Mouse (Mus musculus): ENCODE results near the gene Lingo1. TPM values are rescaled to one million over a fixed set of nuclear protein-coding genes. Genes with fewer than 3 reads are reported as not detected.
A peak's percentile ranks its signal among the peaks of the same experiment; 100 is the strongest.

Gene Lingo1
- polyA plus RNA-seq, 1 experiment = 0.38 TPM

- Histone ChIP-seq H3K27ac (ENCODE audit: insufficient read depth, low read depth, low read length) (no peak overlapping the region), H3K36me3 (ENCODE audit: control insufficient read depth, insufficient read depth, low read length) (no peaks in the 10 kb centered on the region), H3K4me1 (ENCODE audit: control insufficient read depth, insufficient read depth, insufficient read length, low read length) (no peaks in the 10 kb centered on the region), H3K27me3 (ENCODE audit: control insufficient read depth, insufficient read depth, low read length) (no peaks in the 10 kb centered on the region), H3K4me3 (ENCODE audit: low read depth, low read length) (no peak overlapping the region)
- WGBS = 38% methylated on average over 15 of the region's 15 CpGs
- TF ChIP-seq POLR2A (IDR thresholded peaks at IDR 0.05; ENCODE audit: low read depth, low read length) (no peak), CTCF (IDR thresholded peaks at IDR 0.05; ENCODE audit: extremely low read depth, insufficient read length, insufficient replicate concordance, low read depth, low read length) (no peak)
Measured at GRCm38 (mm10) chr9:56727703-56728684, 68.3 kb downstream of the Lingo1 start.

GRCm38 (mm10) chr9:56725814-56726213 is 70.5 kb downstream of the Lingo1 start:
- H3K27ac ChIP-seq (ENCODE audit: insufficient read depth, low read depth, low read length) = no peak overlapping the region
- 19% methylated on average over 2 of the region's 2 CpGs for WGBS
- no peak overlapping the region for H3K4me3 ChIP-seq (ENCODE audit: low read depth, low read length)
- no peaks in the 10 kb centered on the region for H3K27me3 ChIP-seq (ENCODE audit: control insufficient read depth, insufficient read depth, low read length)
- no peaks in the 10 kb centered on the region for H3K4me1 ChIP-seq (ENCODE audit: control insufficient read depth, insufficient read depth, insufficient read length, low read length)
- H3K36me3 ChIP-seq (ENCODE audit: control insufficient read depth, insufficient read depth, low read length) = no peaks in the 10 kb centered on the region
- TF ChIP-seq CTCF (IDR thresholded peaks at IDR 0.05; ENCODE audit: extremely low read depth, insufficient read length, insufficient replicate concordance, low read depth, low read length) = peak; percentile 64; the same call in 1 of the 2 replicates
- TF ChIP-seq POLR2A (IDR thresholded peaks at IDR 0.05; ENCODE audit: low read depth, low read length) = no peak

GRCm38 (mm10) chr9:56722089-56722825 is 74.0 kb downstream of the Lingo1 start:
- no peak for TF ChIP-seq POLR2A (IDR thresholded peaks at IDR 0.05; ENCODE audit: low read depth, low read length)
- no peak for TF ChIP-seq CTCF (IDR thresholded peaks at IDR 0.05; ENCODE audit: extremely low read depth, insufficient read length, insufficient replicate concordance, low read depth, low read length)
- H3K4me3 ChIP-seq (ENCODE audit: low read depth, low read length) = no peak overlapping the region
- H3K27me3 ChIP-seq (ENCODE audit: control insufficient read depth, insufficient read depth, low read length) = no peaks in the 10 kb centered on the region
- 66% methylated on average over 11 of the region's 11 CpGs for WGBS
- H3K4me1 ChIP-seq (ENCODE audit: control insufficient read depth, insufficient read depth, insufficient read length, low read length) = no peaks in the 10 kb centered on the region
- no peak overlapping the region for H3K27ac ChIP-seq (ENCODE audit: insufficient read depth, low read depth, low read length)
- H3K36me3 ChIP-seq (ENCODE audit: control insufficient read depth, insufficient read depth, low read length) = no peaks in the 10 kb centered on the region

GRCm38 (mm10) chr9:56718984-56719383 is 77.3 kb downstream of the Lingo1 start:
- 60% methylated on average over 3 of the region's 3 CpGs for WGBS
- Histone ChIP-seq H3K27ac (ENCODE audit: insufficient read depth, low read depth, low read length) (no peak overlapping the region), H3K4me3 (ENCODE audit: low read depth, low read length) (no peak overlapping the region), H3K4me1 (ENCODE audit: control insufficient read depth, insufficient read depth, insufficient read length, low read length) (no peaks in the 10 kb centered on the region), H3K36me3 (ENCODE audit: control insufficient read depth, insufficient read depth, low read length) (no peaks in the 10 kb centered on the region), H3K27me3 (ENCODE audit: control insufficient read depth, insufficient read depth, low read length) (no peaks in the 10 kb centered on the region)
- TF ChIP-seq CTCF (IDR thresholded peaks at IDR 0.05; ENCODE audit: extremely low read depth, insufficient read length, insufficient replicate concordance, low read depth, low read length) (no peak), POLR2A (IDR thresholded peaks at IDR 0.05; ENCODE audit: low read depth, low read length) (no peak)

- Histone ChIP-seq H3K27me3 (ENCODE audit: control insufficient read depth, insufficient read depth, low read length) (no peaks in the 10 kb centered on the region), H3K4me3 (ENCODE audit: low read depth, low read length) (no peak overlapping the region), H3K36me3 (ENCODE audit: control insufficient read depth, insufficient read depth, low read length) (no peaks in the 10 kb centered on the region), H3K27ac (ENCODE audit: insufficient read depth, low read depth, low read length) (no peak overlapping the region), H3K4me1 (ENCODE audit: control insufficient read depth, insufficient read depth, insufficient read length, low read length) (no peaks in the 10 kb centered on the region)
- TF ChIP-seq CTCF (IDR thresholded peaks at IDR 0.05; ENCODE audit: extremely low read depth, insufficient read length, insufficient replicate concordance, low read depth, low read length) = no peak
- TF ChIP-seq POLR2A (IDR thresholded peaks at IDR 0.05; ENCODE audit: low read depth, low read length) = no peak
- 90% methylated on average over 3 of the region's 3 CpGs for WGBS
Measured at GRCm38 (mm10) chr9:56716565-56716964, 79.7 kb downstream of the Lingo1 start.

- no peak overlapping the region for H3K4me3 ChIP-seq (ENCODE audit: low read depth, low read length)
- H3K27me3 ChIP-seq (ENCODE audit: control insufficient read depth, insufficient read depth, low read length) = no peaks in the 10 kb centered on the region
- whole genome bisulfite sequencing = 72% methylated on average over 3 of the region's 3 CpGs
- no peaks in the 10 kb centered on the region for H3K36me3 ChIP-seq (ENCODE audit: control insufficient read depth, insufficient read depth, low read length)
- no peaks in the 10 kb centered on the region for H3K4me1 ChIP-seq (ENCODE audit: control insufficient read depth, insufficient read depth, insufficient read length, low read length)
- TF ChIP-seq POLR2A (IDR thresholded peaks at IDR 0.05; ENCODE audit: low read depth, low read length) (no peak), CTCF (IDR thresholded peaks at IDR 0.05; ENCODE audit: extremely low read depth, insufficient read length, insufficient replicate concordance, low read depth, low read length) (no peak)
- no peak overlapping the region for H3K27ac ChIP-seq (ENCODE audit: insufficient read depth, low read depth, low read length)
Measured at GRCm38 (mm10) chr9:56716066-56716465, 80.2 kb downstream of the Lingo1 start.

DNA sequence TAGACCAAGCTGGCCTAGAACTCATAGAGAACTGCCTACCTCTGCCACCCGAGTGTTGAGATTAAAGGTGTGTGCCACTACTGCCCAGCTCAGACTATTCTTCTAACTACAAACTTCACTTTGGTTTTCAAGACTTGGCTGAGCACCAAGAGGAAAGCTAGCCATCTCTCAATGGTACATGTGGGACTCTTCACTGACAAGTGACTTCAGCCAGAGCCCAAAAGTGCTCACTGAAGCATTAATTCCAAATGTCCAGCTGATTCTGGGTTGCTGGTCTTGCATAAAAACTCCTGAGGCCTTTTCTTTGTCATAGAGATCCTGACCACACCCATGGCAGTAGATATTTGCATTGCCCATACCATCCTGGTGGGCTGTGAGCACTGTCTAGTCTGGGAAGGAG is 81.9 kb downstream of the Lingo1 start:
- H3K27ac ChIP-seq (ENCODE audit: insufficient read depth, low read depth, low read length) = no peak overlapping the region
- no peaks in the 10 kb centered on the region for H3K36me3 ChIP-seq (ENCODE audit: control insufficient read depth, insufficient read depth, low read length)
- H3K27me3 ChIP-seq (ENCODE audit: control insufficient read depth, insufficient read depth, low read length) = no peaks in the 10 kb centered on the region
- no peak for TF ChIP-seq POLR2A (IDR thresholded peaks at IDR 0.05; ENCODE audit: low read depth, low read length)
- TF ChIP-seq CTCF (IDR thresholded peaks at IDR 0.05; ENCODE audit: extremely low read depth, insufficient read length, insufficient replicate concordance, low read depth, low read length) = no peak
- WGBS = 46% methylated on average over 1 of the region's 1 CpGs
- H3K4me1 ChIP-seq (ENCODE audit: control insufficient read depth, insufficient read depth, insufficient read length, low read length) = no peaks in the 10 kb centered on the region
- H3K4me3 ChIP-seq (ENCODE audit: low read depth, low read length) = no peak overlapping the region
